Mouse (Mus musculus): Measurements from ENCODE around the gene Klhl42. TPM values are rescaled to one million over a fixed set of nuclear protein-coding genes. Genes with fewer than 3 reads are reported as not detected.

The Klhl42 gene
- polyA plus RNA-seq, 1 experiment from 2014 or later = 7.7 TPM

DNA sequence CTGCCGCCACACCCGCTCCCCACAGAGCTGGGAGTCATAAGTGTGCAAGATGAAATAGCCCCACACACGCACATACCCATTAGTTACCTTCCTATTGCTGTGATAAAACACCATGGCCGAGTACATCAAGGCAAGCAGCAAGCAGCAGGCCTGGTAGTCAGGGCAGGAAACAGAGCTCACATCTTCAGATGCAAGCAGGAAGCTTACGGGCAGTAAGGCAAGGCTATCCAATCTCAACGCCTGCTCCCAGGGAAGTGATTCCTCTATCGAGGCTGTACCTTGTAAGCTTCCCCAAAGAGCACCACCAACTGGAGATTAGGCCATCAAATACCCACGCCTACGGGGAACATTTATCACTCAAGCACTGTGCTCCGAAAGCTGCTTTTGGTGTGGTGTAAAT lies 11.3 kb upstream of the Klhl42 start:
- 94% methylated on average over 10 of the region's 10 CpGs for WGBS
- H3K27me3 ChIP-seq (ENCODE audit: control insufficient read depth, insufficient read depth, low read depth, low read length) = no peaks in the 10 kb centered on the region
- no peaks in the 10 kb centered on the region for H3K36me3 ChIP-seq (ENCODE audit: control insufficient read depth, insufficient read depth, low read length)
- no peak overlapping the region for H3K4me2 ChIP-seq (ENCODE audit: low read length)
- no peaks in the 10 kb centered on the region for H3K9me3 ChIP-seq (replicated peaks; ENCODE audit: control insufficient read depth, low read length, poor library complexity, severe bottlenecking)
- no peaks in the 10 kb centered on the region for H3K4me1 ChIP-seq (ENCODE audit: control insufficient read depth, insufficient read depth, low read length)
- H3K9ac ChIP-seq (ENCODE audit: low read depth, low read length) = no peak overlapping the region
- no peak overlapping the region for H3K27ac ChIP-seq (ENCODE audit: low read length)
- H3K4me3 ChIP-seq (ENCODE audit: low read depth, low read length) = no peak overlapping the region
- no peak for ATAC-seq

DNA sequence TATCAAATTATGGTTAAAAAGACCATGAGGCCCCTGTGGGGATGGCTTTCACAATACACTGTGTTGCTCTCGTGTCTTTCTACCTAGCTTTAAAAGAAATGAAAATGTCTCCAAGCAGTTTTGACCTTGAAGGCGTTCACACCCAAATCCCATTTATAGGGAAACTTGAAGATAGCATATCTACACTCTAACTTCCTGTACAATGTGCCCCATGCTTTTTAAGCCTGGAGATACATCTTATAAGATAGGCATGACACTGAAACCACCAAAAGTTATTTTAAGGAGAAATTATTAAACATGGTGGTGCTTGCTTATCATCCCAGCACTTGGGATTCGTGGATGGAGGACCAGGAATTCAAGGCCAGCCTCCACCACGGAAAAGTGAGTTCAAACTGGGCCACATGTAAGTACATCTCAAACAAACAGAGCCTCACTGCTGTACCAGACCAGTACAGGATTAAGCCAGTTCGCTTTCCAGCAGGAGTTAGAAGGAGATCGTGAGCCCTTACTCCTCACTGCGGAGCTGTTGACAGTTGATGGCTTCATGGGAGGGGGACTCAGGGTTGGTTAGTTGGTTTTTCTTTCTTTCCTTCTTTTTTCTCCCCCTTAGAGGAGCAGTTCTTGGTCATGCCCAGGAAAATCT lies 5.7 kb upstream of the Klhl42 start:
- no peaks in the 10 kb centered on the region for H3K9me3 ChIP-seq (replicated peaks; ENCODE audit: control insufficient read depth, low read length, poor library complexity, severe bottlenecking)
- no peak overlapping the region for H3K4me3 ChIP-seq (ENCODE audit: low read depth, low read length)
- H3K4me1 ChIP-seq (ENCODE audit: control insufficient read depth, insufficient read depth, low read length) = peaks cover 11% of the 10 kb centered on the region
- H3K27ac ChIP-seq (ENCODE audit: low read length) = no peak overlapping the region
- no peak overlapping the region for H3K4me2 ChIP-seq (ENCODE audit: low read length)
- H3K27me3 ChIP-seq (ENCODE audit: control insufficient read depth, insufficient read depth, low read depth, low read length) = no peaks in the 10 kb centered on the region
- H3K9ac ChIP-seq (ENCODE audit: low read depth, low read length) = no peak overlapping the region
- no peaks in the 10 kb centered on the region for H3K36me3 ChIP-seq (ENCODE audit: control insufficient read depth, insufficient read depth, low read length)
- ATAC-seq = no peak
- 56% methylated on average over 7 of the region's 7 CpGs for WGBS

DNA sequence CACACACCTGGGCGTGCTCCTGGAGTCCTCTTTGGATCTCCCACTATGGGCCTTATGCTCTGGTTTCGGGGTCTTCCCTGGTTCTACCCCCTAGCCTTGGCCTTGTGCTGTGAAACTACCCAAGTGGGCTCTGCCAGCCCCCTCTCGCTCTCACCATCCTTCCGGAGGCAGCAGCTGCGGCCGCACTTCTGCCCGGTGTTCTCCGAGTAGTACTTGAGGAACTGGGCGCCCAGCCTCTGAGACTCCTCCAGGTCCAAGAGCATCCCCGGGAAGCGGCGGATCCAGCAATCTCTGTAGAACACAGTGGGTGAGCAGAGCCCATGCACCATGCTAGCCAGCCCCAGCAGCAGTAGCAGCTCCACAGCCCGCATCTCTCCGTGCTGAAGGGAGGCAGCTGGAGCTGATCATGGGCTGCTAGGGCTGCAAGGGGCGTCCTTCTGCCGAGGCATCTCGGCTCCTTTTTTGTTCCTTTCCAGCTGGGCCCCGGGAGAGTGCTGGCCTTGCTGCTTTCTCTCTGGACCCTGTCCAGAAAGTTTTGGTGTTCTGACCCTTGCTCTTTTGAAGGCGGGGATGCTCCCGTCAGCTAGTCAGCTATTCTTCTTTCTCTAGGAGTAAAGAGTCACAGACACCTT lies 4.5 kb upstream of the Klhl42 start, which contains the start of gene Mansc4:
TSS of gene Mansc4 (minus strand) at position 439 of the 632 bp plus-strand sequence.
- Histone ChIP-seq H3K27ac (ENCODE audit: low read length) (no peak within 1 kb of the TSS), H3K4me2 (ENCODE audit: low read length) (peak within 1 kb of the TSS; percentile 57), H3K27me3 (ENCODE audit: control insufficient read depth, insufficient read depth, low read depth, low read length) (no peaks in the 10 kb centered on the region), H3K4me1 (ENCODE audit: control insufficient read depth, insufficient read depth, low read length) (peaks cover 13% of the 10 kb centered on the region), H3K36me3 (ENCODE audit: control insufficient read depth, insufficient read depth, low read length) (no peaks in the 10 kb centered on the region), H3K4me3 (ENCODE audit: low read depth, low read length) (peak within 1 kb of the TSS; percentile 17), H3K9me3 (replicated peaks; ENCODE audit: control insufficient read depth, low read length, poor library complexity, severe bottlenecking) (no peaks in the 10 kb centered on the region), H3K9ac (ENCODE audit: low read depth, low read length) (peak within 1 kb of the TSS; percentile 12; the same call in 1 of the 2 replicates)
- ATAC-seq = no peak
- 6% methylated on average over 20 of the region's 20 CpGs for WGBS

DNA sequence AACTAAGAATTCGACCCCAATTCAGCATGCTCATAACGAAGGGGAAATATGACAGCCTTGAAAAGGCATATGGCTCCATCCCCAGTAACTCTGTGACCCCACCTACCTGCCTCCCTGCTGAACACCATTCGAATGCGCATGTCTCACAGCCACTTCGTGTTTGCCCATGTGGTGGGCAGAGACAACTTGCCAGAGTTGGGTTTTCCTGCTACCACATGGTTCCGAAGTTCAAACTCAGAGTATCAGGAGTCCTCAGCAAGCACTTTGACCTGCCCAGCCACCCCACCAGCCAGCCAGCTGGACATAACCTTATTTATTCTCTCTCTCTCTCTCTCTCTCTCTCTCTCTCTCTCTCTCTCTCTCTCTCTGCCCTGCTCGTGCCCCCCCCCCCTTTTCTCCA lies 3.4 kb upstream of the Klhl42 start:
- WGBS = 48% methylated on average over 6 of the region's 7 CpGs
- H3K27ac ChIP-seq (ENCODE audit: low read length) = no peak overlapping the region
- no peaks in the 10 kb centered on the region for H3K27me3 ChIP-seq (ENCODE audit: control insufficient read depth, insufficient read depth, low read depth, low read length)
- no peak overlapping the region for H3K9ac ChIP-seq (ENCODE audit: low read depth, low read length)
- no peaks in the 10 kb centered on the region for H3K9me3 ChIP-seq (replicated peaks; ENCODE audit: control insufficient read depth, low read length, poor library complexity, severe bottlenecking)
- no peaks in the 10 kb centered on the region for H3K36me3 ChIP-seq (ENCODE audit: control insufficient read depth, insufficient read depth, low read length)
- H3K4me2 ChIP-seq (ENCODE audit: low read length) = no peak overlapping the region
- peaks cover 16% of the 10 kb centered on the region for H3K4me1 ChIP-seq (ENCODE audit: control insufficient read depth, insufficient read depth, low read length)
- no peak for ATAC-seq
- H3K4me3 ChIP-seq (ENCODE audit: low read depth, low read length) = no peak overlapping the region

DNA sequence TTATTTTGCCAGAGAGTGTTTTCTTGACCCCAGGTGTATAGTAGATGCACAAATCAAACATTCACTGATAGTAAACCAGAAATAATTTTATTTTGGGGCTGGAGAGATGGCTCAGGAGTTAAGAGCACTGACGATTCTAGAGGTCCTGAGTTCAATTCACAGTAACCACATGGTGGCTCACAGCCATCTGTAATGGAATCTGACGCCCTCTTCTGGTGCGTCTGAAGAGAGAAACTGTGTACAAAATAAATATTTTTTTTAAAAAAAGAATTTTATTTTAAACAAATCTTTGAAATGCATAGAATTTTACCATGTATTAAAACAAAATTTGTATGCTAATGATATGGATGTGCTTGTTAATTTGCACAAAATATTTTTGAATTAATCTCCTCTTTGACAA lies 2.7 kb upstream of the Klhl42 start:
- no peak overlapping the region for H3K9ac ChIP-seq (ENCODE audit: low read depth, low read length)
- H3K9me3 ChIP-seq (replicated peaks; ENCODE audit: control insufficient read depth, low read length, poor library complexity, severe bottlenecking) = no peaks in the 10 kb centered on the region
- H3K27ac ChIP-seq (ENCODE audit: low read length) = no peak overlapping the region
- H3K4me1 ChIP-seq (ENCODE audit: control insufficient read depth, insufficient read depth, low read length) = peaks cover 19% of the 10 kb centered on the region
- no peak overlapping the region for H3K4me2 ChIP-seq (ENCODE audit: low read length)
- no peak overlapping the region for H3K4me3 ChIP-seq (ENCODE audit: low read depth, low read length)
- no peaks in the 10 kb centered on the region for H3K27me3 ChIP-seq (ENCODE audit: control insufficient read depth, insufficient read depth, low read depth, low read length)
- WGBS = 86% methylated on average over 3 of the region's 3 CpGs
- no peak for ATAC-seq
- no peaks in the 10 kb centered on the region for H3K36me3 ChIP-seq (ENCODE audit: control insufficient read depth, insufficient read depth, low read length)

- no peaks in the 10 kb centered on the region for H3K9me3 ChIP-seq (replicated peaks; ENCODE audit: control insufficient read depth, low read length, poor library complexity, severe bottlenecking)
- H3K27me3 ChIP-seq (ENCODE audit: control insufficient read depth, insufficient read depth, low read depth, low read length) = no peaks in the 10 kb centered on the region
- peak overlapping the region; percentile 82 for H3K4me2 ChIP-seq (ENCODE audit: low read length)
- peaks cover 32% of the 10 kb centered on the region for H3K4me1 ChIP-seq (ENCODE audit: control insufficient read depth, insufficient read depth, low read length)
- H3K9ac ChIP-seq (ENCODE audit: low read depth, low read length) = no peak overlapping the region
- H3K4me3 ChIP-seq (ENCODE audit: low read depth, low read length) = peak overlapping the region; percentile 65; the same call in 1 of the 2 replicates
- ATAC-seq = no peak
- 69% methylated on average over 5 of the region's 5 CpGs for WGBS
- no peak overlapping the region; the same call in 1 of the 2 replicates for H3K27ac ChIP-seq (ENCODE audit: low read length)
- H3K36me3 ChIP-seq (ENCODE audit: control insufficient read depth, insufficient read depth, low read length) = no peaks in the 10 kb centered on the region
These were observed 988 bp upstream of the Klhl42 start for GRCm38 (mm10) chr6:147090191-147090590.

DNA sequence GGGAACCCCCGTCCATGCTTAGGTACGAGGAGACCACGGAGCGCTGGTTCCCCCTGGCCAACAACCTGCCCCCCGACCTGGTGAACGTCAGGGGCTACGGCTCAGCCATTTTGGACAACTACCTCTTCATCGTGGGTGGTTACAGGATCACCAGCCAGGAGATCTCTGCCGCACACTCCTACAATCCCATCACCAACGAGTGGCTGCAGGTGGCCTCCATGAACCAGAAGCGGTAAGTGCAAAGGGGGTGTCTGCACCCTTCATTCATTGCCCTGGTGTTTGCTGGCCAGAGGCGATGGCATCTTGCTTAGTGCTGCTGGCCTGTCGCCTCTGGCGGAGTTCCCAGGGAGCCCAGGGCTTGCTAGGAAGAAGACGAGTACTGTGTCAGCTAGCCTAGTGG lies 957 bp downstream of the Klhl42 start:
- ATAC-seq = peak; percentile 41
- peak overlapping the region; percentile 91 for H3K27ac ChIP-seq (ENCODE audit: low read length)
- WGBS = 1% methylated on average over 15 of the region's 15 CpGs

GRCm38 (mm10) chr6:147094771-147095170 lies 3.6 kb downstream of the Klhl42 start:
- ATAC-seq = no peak
- Histone ChIP-seq H3K4me1 (ENCODE audit: control insufficient read depth, insufficient read depth, low read length) (peaks cover 29% of the 10 kb centered on the region), H3K9ac (ENCODE audit: low read depth, low read length) (no peak overlapping the region), H3K36me3 (ENCODE audit: control insufficient read depth, insufficient read depth, low read length) (peaks cover 2% of the 10 kb centered on the region; the same call in 1 of the 2 replicates), H3K27ac (ENCODE audit: low read length) (no peak overlapping the region), H3K4me2 (ENCODE audit: low read length) (peak overlapping the region; percentile 21), H3K27me3 (ENCODE audit: control insufficient read depth, insufficient read depth, low read depth, low read length) (no peaks in the 10 kb centered on the region), H3K4me3 (ENCODE audit: low read depth, low read length) (no peak overlapping the region), H3K9me3 (replicated peaks; ENCODE audit: control insufficient read depth, low read length, poor library complexity, severe bottlenecking) (no peaks in the 10 kb centered on the region)
- 88% methylated on average over 7 of the region's 7 CpGs for WGBS

More for the DNA sequence above, 957 bp downstream of the Klhl42 start:
- Histone ChIP-seq H3K27me3 (ENCODE audit: control insufficient read depth, insufficient read depth, low read depth, low read length) (no peaks in the 10 kb centered on the region), H3K4me3 (ENCODE audit: low read depth, low read length) (peak overlapping the region; percentile 65), H3K4me2 (ENCODE audit: low read length) (peak overlapping the region; percentile 82), H3K36me3 (ENCODE audit: control insufficient read depth, insufficient read depth, low read length) (peaks cover 2% of the 10 kb centered on the region; the same call in 1 of the 2 replicates), H3K9ac (ENCODE audit: low read depth, low read length) (peak overlapping the region; percentile 91), H3K9me3 (replicated peaks; ENCODE audit: control insufficient read depth, low read length, poor library complexity, severe bottlenecking) (no peaks in the 10 kb centered on the region), H3K4me1 (ENCODE audit: control insufficient read depth, insufficient read depth, low read length) (peaks cover 27% of the 10 kb centered on the region)

- Histone ChIP-seq H3K4me3 (ENCODE audit: low read depth, low read length) (no peak overlapping the region), H3K9me3 (replicated peaks; ENCODE audit: control insufficient read depth, low read length, poor library complexity, severe bottlenecking) (no peaks in the 10 kb centered on the region), H3K27me3 (ENCODE audit: control insufficient read depth, insufficient read depth, low read depth, low read length) (no peaks in the 10 kb centered on the region), H3K4me2 (ENCODE audit: low read length) (no peak overlapping the region), H3K9ac (ENCODE audit: low read depth, low read length) (no peak overlapping the region), H3K27ac (ENCODE audit: low read length) (no peak overlapping the region), H3K4me1 (ENCODE audit: control insufficient read depth, insufficient read depth, low read length) (peaks cover 22% of the 10 kb centered on the region), H3K36me3 (ENCODE audit: control insufficient read depth, insufficient read depth, low read length) (peaks cover 2% of the 10 kb centered on the region; the same call in 1 of the 2 replicates)
- WGBS = 96% methylated on average over 4 of the region's 4 CpGs
- ATAC-seq = no peak
These were observed 4.9 kb downstream of the Klhl42 start for GRCm38 (mm10) chr6:147096109-147096508.
